Mouse (Mus musculus): ENCODE measurements around the gene Tlk1. TPM values are rescaled to one million over a fixed set of nuclear protein-coding genes. Genes with fewer than 3 reads are reported as not detected.

The Tlk1 gene
- total and polyA plus RNA-seq, 3 experiments, result 13.1 to 37.6 (median 17.4) TPM

GRCm38 (mm10) chr2:70869116-70869515 lies 43.6 kb upstream of the Tlk1 start:
- Histone ChIP-seq H3K79me2 (replicated peaks; ENCODE audit: control insufficient read depth, extremely low read depth, insufficient read depth, poor library complexity, severe bottlenecking) (no peaks in the 10 kb centered on the region), H3K9ac (ENCODE audit: insufficient read depth, low read depth) (no peak overlapping the region), H3K27me3 (replicated peaks) (peaks cover 3% of the 10 kb centered on the region), H3K4me2 (ENCODE audit: insufficient read depth, low read depth, poor library complexity, severe bottlenecking) (no peak overlapping the region), H3K9me3 (replicated peaks; ENCODE audit: low read length) (no peaks in the 10 kb centered on the region), H3K4me3 (replicated peaks in 1 of 3; ENCODE audit: low read depth in 2 of 3, low read length in 2 of 3, poor library complexity in 1 of 3) (no peak overlapping the region), H3K27ac (ENCODE audit: insufficient read depth, low read depth) (no peak overlapping the region), H3K4me1 (ENCODE audit: control insufficient read depth in 1 of 2, insufficient read depth in 2 of 2) (peaks cover 10 to 21% of the 10 kb centered on the region in 2 experiments), H3K36me3 (replicated peaks in 1 of 2; ENCODE audit: control insufficient read depth in 1 of 2, insufficient read depth in 1 of 2, low read length in 1 of 2) (no peaks in the 10 kb centered on the region)
- no peak for TF ChIP-seq PAX5 (IDR thresholded peaks at IDR 0.05; ENCODE audit: low read length)
- no peak for TF ChIP-seq MYC (IDR thresholded peaks at IDR 0.05; ENCODE audit: low read depth, low read length)
- TF ChIP-seq CHD2 (IDR thresholded peaks at IDR 0.05; ENCODE audit: low read length), result no peak
- no peak for TF ChIP-seq IRF4 (IDR thresholded peaks at IDR 0.05; ENCODE audit: low read depth, low read length)
- TF ChIP-seq POLR2AphosphoS2 (IDR thresholded peaks at IDR 0.05; ENCODE audit: low read depth, low read length), result no peak
- no peak for TF ChIP-seq EP300 (IDR thresholded peaks at IDR 0.05; ENCODE audit: low read length)
- TF ChIP-seq CHD1 (IDR thresholded peaks at IDR 0.05; ENCODE audit: low read depth, low read length), result no peak
- TF ChIP-seq RAD21 (IDR thresholded peaks at IDR 0.05; ENCODE audit: low read depth, low read length), result no peak
- TF ChIP-seq CTCF (conservative IDR thresholded peaks at IDR 0.05 in 1 of 2, IDR thresholded peaks at IDR 0.05 in 1 of 2; ENCODE audit: low read depth in 2 of 2, low read length in 2 of 2), result no peak
- no peak for TF ChIP-seq MEF2A (IDR thresholded peaks at IDR 0.05; ENCODE audit: borderline replicate concordance, low read depth, low read length)
- dilution Hi-C loops (cut with MboI; ENCODE audit: extremely low pct_ligation_motif_present, extremely low pct_unique_long_range_greater_than_20kb, low sequenced_read_pairs), result no loop called here
- no peak for DNase-seq (ENCODE audit: extremely low read depth)
- in situ Hi-C loops (cut with MboI; ENCODE audit: low pct_ligation_motif_present, low pct_unique_long_range_greater_than_20kb, low sequenced_read_pairs), result no loop called here

GRCm38 (mm10) chr2:70867231-70867630 lies 41.7 kb upstream of the Tlk1 start:
- Histone ChIP-seq H3K27ac (ENCODE audit: insufficient read depth, low read depth) (no peak overlapping the region), H3K4me3 (replicated peaks in 1 of 3; ENCODE audit: low read depth in 2 of 3, low read length in 2 of 3, poor library complexity in 1 of 3) (no peak overlapping the region), H3K4me1 (ENCODE audit: control insufficient read depth in 1 of 2, insufficient read depth in 2 of 2) (peaks cover 10 to 21% of the 10 kb centered on the region in 2 experiments), H3K9ac (ENCODE audit: insufficient read depth, low read depth) (no peak overlapping the region), H3K27me3 (replicated peaks) (no peaks in the 10 kb centered on the region), H3K9me3 (replicated peaks; ENCODE audit: low read length) (no peaks in the 10 kb centered on the region), H3K36me3 (replicated peaks in 1 of 2; ENCODE audit: control insufficient read depth in 1 of 2, insufficient read depth in 1 of 2, low read length in 1 of 2) (no peaks in the 10 kb centered on the region), H3K79me2 (replicated peaks; ENCODE audit: control insufficient read depth, extremely low read depth, insufficient read depth, poor library complexity, severe bottlenecking) (no peaks in the 10 kb centered on the region), H3K4me2 (ENCODE audit: insufficient read depth, low read depth, poor library complexity, severe bottlenecking) (no peak overlapping the region)
- dilution Hi-C loops (cut with MboI; ENCODE audit: extremely low pct_ligation_motif_present, extremely low pct_unique_long_range_greater_than_20kb, low sequenced_read_pairs), result no loop called here
- DNase-seq (ENCODE audit: extremely low read depth), result no peak
- in situ Hi-C loops (cut with MboI; ENCODE audit: low pct_ligation_motif_present, low pct_unique_long_range_greater_than_20kb, low sequenced_read_pairs), result no loop called here
- TF ChIP-seq MYC (IDR thresholded peaks at IDR 0.05; ENCODE audit: low read depth, low read length), result no peak
- no peak for TF ChIP-seq MAX (IDR thresholded peaks at IDR 0.05; ENCODE audit: low read length)
- TF ChIP-seq E2F4 (IDR thresholded peaks at IDR 0.05; ENCODE audit: insufficient replicate concordance, low read depth, low read length), result no peak
- no peak for TF ChIP-seq CHD2 (IDR thresholded peaks at IDR 0.05; ENCODE audit: low read length)
- TF ChIP-seq ZKSCAN1 (IDR thresholded peaks at IDR 0.05; ENCODE audit: borderline replicate concordance, low read depth, low read length), result no peak
- TF ChIP-seq RCOR1 (conservative IDR thresholded peaks at IDR 0.05; ENCODE audit: low read depth, low read length), result no peak
- TF ChIP-seq TBP (conservative IDR thresholded peaks at IDR 0.05; ENCODE audit: low read depth, low read length), result no peak
- TF ChIP-seq KAT2A (IDR thresholded peaks at IDR 0.05; ENCODE audit: insufficient replicate concordance, low read length), result no peak

All from CH12.LX (cell line).